Mouse (Mus musculus): ENCODE data around the gene Syt9. TPM values are rescaled to one million over a fixed set of nuclear protein-coding genes. Genes with fewer than 3 reads are reported as not detected.
A peak's percentile ranks its signal among the peaks of the same experiment; 100 is the strongest.

The Syt9 gene
- total RNA-seq, 1 experiment from 2014 or later: not detected

DNA sequence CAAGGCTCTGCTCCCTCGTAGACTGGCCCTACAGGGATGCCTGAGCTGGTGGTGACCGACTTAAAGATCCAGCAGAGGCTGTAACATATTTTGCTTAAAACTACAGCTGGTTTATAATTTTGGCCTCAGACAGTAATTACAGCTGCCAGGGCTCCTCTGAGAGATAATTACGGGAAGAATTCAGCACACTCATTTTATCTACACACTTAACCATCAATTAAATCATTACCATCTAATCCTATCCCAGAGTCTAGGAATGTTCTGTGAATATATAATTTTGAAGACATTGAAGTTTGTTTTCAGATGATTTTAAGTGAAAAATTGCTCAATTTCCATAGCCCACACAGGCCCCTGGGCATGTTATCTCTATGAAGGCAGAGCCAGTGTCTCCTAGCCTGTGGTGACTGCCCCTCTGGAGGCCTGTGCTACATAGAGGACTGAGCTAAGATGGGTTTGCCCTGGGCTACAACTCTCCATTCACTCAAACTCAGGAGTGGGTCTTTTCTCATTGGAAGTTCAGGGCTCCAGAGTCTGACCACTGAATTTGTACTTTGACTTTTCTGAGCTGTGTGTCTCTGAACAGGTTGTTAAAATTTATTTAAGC, 157.7 kb downstream of the Syt9 start:
- ATAC-seq (replicated peaks; ENCODE audit: insufficient number of reproducible peaks, low FRiP score, low TSS enrichment, poor library complexity, severe bottlenecking): no peak

DNA sequence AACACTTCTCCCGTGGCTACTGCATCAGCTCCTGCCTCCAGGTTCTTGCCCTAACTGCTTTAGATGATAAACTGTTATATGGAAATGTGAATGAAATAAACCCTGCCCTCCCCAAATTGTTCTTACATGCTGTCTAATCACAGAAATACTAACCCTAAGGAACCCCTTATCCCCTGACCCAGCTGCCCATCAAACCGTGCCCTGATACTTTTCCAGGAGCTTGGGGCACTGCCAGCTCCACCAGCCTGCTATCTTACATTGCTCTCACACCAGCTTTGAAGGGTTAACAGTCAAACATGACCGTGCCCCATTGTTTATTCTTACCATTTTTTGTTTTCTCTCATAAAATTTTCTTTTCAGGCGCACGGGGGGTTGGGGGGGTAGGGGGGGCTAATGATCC, 158.8 kb downstream of the Syt9 start:
- no peak for ATAC-seq (replicated peaks; ENCODE audit: insufficient number of reproducible peaks, low FRiP score, low TSS enrichment, poor library complexity, severe bottlenecking)

- no peak for ATAC-seq (replicated peaks; ENCODE audit: insufficient number of reproducible peaks, low FRiP score, low TSS enrichment, poor library complexity, severe bottlenecking)
Observed at GRCm38 (mm10) chr7:107535311-107535710, 164.8 kb downstream of the Syt9 start.

- no peak for ATAC-seq (replicated peaks; ENCODE audit: insufficient number of reproducible peaks, low FRiP score, low TSS enrichment, poor library complexity, severe bottlenecking)
Observed at GRCm38 (mm10) chr7:107536516-107536915, 166.0 kb downstream of the Syt9 start.

DNA sequence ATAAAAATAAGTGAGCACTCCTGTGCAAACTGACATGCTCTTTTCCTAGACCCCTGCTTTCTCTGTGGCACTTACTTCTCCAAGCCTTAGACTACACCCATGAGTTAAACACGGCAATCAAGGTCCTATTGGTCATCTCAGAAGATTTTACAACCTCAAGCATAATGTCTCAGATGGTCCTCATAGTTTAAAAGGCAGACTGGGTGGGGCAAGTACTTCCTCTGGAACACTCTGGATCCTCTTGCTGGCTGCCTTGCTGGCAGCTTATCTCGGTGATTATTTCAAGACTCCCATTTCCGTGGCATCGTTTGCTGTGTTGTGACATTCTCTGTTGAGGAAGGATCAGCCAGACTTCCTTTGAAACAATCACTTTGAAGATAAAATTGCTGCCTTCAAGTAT, 169.5 kb downstream of the Syt9 start:
- no peak for ATAC-seq (replicated peaks; ENCODE audit: insufficient number of reproducible peaks, low FRiP score, low TSS enrichment, poor library complexity, severe bottlenecking)

- ATAC-seq (replicated peaks; ENCODE audit: insufficient number of reproducible peaks, low FRiP score, low TSS enrichment, poor library complexity, severe bottlenecking): no peak
Observed at GRCm38 (mm10) chr7:107545011-107545410, 174.5 kb downstream of the Syt9 start.

DNA sequence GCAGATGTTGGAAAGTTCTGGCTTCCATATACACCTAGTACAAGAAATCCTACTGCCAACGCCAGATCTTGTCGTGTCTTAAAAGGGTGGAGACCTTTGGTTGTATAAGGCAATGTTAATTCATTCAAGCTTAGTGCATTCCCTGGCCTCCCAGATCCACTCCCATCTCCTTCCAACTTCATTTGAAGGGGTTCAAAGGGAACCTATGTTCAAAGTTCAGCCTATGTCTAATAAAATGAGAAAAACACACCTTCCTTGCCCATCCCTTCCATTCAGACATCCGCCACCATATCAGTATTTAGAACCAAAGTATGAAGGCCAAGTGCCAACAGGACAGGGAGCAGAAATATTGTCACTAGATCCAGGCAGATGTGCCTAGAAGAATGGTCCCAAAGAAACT, 177.3 kb downstream of the Syt9 start:
- ATAC-seq (replicated peaks; ENCODE audit: insufficient number of reproducible peaks, low FRiP score, low TSS enrichment, poor library complexity, severe bottlenecking): no peak

GRCm38 (mm10) chr7:107553461-107553860, 182.9 kb downstream of the Syt9 start:
- no peak for ATAC-seq (replicated peaks; ENCODE audit: insufficient number of reproducible peaks, low FRiP score, low TSS enrichment, poor library complexity, severe bottlenecking)

DNA sequence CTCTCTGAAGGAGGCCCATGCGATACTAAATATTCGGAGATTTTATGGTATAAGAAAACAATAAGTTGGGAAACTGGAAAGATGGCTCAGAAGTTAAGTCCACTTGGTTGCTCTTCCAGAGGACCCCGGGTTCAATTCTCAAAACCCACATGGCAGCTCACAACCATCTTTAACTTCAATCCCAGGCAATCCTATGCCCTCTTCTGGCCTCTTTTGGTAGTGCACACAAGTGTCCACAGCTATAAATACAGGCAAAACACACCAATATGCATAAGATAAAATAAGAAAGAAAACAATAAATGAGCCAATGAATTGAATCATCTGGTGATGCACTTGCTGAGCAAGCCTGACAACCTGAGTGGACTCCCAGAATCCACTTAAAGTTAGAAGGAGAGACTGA, 185.4 kb downstream of the Syt9 start:
- ATAC-seq (replicated peaks; ENCODE audit: insufficient number of reproducible peaks, low FRiP score, low TSS enrichment, poor library complexity, severe bottlenecking): no peak

DNA sequence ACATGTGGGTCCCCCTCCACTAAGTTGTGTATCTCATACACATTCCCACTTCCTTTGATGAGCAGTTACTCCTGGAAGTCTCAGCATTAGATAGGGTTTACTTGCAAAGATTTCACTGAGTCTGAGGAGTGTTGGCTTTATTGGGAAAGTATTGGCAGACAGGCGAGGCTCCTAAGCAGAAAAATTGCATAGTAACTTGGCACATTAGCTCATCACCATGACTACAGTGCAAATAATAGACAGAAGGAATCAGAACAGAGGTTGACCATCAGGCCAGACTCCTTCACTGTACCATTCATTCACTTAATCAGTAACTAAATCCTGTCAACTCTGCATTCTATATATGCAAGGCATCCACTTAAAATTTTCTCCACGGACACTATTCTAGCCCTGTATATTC, 190.1 kb downstream of the Syt9 start:
- no peak for ATAC-seq (replicated peaks; ENCODE audit: insufficient number of reproducible peaks, low FRiP score, low TSS enrichment, poor library complexity, severe bottlenecking)

GRCm38 (mm10) chr7:107561584-107561983, 191.1 kb downstream of the Syt9 start:
- ATAC-seq (replicated peaks; ENCODE audit: insufficient number of reproducible peaks, low FRiP score, low TSS enrichment, poor library complexity, severe bottlenecking): no peak

DNA sequence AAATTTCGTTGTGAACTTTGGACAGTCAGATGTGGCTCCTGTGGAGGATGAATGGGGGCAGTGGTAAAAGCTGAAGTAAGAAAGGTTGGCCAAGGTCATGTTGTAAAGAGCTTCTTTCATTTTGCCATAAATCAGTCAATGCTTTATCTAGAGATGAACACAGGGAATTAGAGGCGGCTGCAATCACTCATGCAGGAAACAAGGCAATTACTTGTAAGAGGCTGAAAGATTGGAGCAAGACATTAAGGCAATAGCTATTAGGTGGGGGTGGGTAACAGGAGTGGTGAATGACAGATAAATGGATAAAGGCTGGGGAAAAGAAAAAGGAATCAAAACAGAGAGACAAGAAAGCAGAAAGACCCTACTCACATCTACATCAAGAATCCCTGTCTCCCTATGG, 193.2 kb downstream of the Syt9 start:
- ATAC-seq (replicated peaks; ENCODE audit: insufficient number of reproducible peaks, low FRiP score, low TSS enrichment, poor library complexity, severe bottlenecking): no peak

DNA sequence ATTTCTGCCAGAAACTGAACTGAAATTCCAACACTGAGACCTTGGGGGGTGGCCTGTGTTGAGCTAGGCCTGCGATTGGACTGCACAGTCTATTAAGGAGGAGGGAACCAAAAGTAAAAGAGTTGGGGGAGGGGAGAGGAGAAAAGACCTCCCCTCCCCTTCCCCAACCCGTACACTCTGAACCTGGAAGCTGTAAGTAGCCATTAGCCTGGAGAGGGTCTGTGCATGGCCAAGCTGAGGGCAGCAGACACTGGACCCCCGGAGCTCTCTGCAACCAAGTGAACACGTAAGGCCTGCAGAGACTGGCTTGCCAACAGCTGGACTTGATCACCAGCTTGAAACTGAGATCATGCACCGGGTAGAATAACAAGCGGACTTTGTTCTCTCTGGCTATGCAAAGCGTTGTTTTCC, 196.7 kb downstream of the Syt9 start, which contains the start of gene Olfml1:
TSS of gene Olfml1 (plus strand) at position 186 of the 411 bp plus-strand sequence.
- no peak for ATAC-seq (replicated peaks; ENCODE audit: insufficient number of reproducible peaks, low FRiP score, low TSS enrichment, poor library complexity, severe bottlenecking)

DNA sequence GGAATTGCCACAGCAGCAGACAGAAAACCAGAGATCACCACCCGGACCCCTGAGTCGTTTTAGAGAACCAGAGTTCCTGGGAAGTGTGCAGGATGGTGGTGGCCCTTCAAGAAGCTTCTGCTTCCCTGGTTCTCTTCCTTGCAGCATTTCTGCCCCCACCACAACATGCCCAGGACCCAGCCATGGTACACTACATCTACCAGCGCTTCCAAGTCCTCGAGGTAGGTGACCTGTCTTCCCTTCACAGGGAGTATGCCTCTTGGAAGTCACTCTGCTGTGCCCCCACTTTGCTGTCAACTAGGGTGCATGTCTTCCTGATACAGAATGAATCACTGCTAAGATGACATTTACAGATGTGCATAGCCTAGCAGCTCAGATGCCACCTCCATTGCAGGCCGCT, 197.1 kb downstream of the Syt9 start:
- no peak for ATAC-seq (replicated peaks; ENCODE audit: insufficient number of reproducible peaks, low FRiP score, low TSS enrichment, poor library complexity, severe bottlenecking)

GRCm38 (mm10) chr7:107568971-107569370, 198.4 kb downstream of the Syt9 start:
- ATAC-seq (replicated peaks; ENCODE audit: insufficient number of reproducible peaks, low FRiP score, low TSS enrichment, poor library complexity, severe bottlenecking): no peak

- no peak for ATAC-seq (replicated peaks; ENCODE audit: insufficient number of reproducible peaks, low FRiP score, low TSS enrichment, poor library complexity, severe bottlenecking)
Observed at GRCm38 (mm10) chr7:107573856-107574255, 203.3 kb downstream of the Syt9 start.

GRCm38 (mm10) chr7:107574276-107574675, 203.7 kb downstream of the Syt9 start:
- ATAC-seq (replicated peaks; ENCODE audit: insufficient number of reproducible peaks, low FRiP score, low TSS enrichment, poor library complexity, severe bottlenecking): no peak

DNA sequence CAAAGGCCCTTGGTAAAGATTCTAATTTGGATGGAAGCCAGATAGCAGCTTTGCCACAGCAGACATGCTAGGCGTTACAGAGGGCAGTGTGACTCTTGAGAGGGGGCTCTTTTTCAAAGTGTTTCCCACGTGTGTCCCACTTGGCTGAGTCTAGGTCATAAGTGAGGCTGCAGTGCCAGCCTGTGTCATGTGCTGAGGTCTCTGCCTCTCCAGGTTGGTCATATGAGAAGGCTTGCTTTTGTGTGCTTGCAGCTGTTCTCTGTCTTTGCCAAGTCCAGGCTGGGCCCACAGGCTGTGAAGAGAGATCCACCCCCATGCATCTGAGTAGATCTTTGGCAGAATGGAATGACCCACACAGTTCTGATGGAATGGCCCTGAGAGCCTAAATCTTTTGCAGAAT, 222.1 kb downstream of the Syt9 start:
- ATAC-seq (replicated peaks; ENCODE audit: insufficient number of reproducible peaks, low FRiP score, low TSS enrichment, poor library complexity, severe bottlenecking): no peak

GRCm38 (mm10) chr7:107593904-107594303, 223.4 kb downstream of the Syt9 start:
- peak; percentile 71 for ATAC-seq (replicated peaks; ENCODE audit: insufficient number of reproducible peaks, low FRiP score, low TSS enrichment, poor library complexity, severe bottlenecking)

- ATAC-seq (replicated peaks; ENCODE audit: insufficient number of reproducible peaks, low FRiP score, low TSS enrichment, poor library complexity, severe bottlenecking): peak; percentile 41
Observed at GRCm38 (mm10) chr7:107594325-107594856, 223.9 kb downstream of the Syt9 start.

Measured in monocyte, adult 5-6 weeks (primary cell).